Mouse (Mus musculus): ENCODE results near the gene Gm42906.

The Gm42906 gene

DNA sequence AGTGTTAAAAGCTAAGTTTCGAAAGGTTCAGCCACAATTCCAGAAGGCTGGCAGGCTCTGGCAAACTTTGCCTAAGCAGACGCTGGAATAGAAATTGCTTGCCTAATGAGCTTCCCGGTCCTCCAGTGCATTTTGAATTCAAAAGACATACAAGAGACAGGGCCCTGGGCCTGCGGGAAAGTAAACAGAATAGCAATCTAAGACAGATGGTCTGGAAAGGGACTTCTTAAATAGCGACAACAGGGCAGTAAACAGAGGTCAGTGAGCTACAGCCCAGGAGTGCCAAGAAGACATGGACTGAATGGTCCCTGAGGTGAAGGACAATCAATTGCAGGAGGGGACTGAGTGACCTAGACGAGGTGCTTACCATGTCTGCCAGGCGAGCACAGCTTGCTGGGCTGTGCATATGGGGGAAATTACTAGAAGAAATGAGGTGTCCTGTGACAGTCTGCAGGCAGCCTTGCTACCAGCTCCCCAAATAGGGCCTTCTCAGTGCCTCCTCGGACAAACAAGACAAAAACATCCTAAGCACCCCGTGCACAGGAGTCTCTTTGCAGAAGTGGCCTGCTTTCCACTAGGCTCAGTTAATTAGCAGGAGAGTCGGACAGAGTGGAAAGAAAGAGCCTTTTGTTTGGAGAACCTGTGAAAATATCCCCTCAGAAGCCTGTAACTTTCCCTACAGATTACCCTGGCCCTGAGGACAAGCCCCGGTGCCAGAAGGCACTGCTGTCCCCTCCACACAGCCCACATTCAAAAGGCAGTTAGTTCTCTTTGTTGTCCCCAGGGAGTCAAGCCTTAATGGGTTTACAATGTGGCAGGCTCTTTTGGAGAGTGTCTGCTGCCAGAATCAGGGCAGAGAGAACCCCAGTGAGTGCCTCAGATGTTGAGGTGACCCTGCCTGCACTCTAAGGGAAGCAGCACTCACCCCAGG is 285.0 kb downstream of the Gm42906 start:
- peak; percentile 63 for DNase-seq

DNA sequence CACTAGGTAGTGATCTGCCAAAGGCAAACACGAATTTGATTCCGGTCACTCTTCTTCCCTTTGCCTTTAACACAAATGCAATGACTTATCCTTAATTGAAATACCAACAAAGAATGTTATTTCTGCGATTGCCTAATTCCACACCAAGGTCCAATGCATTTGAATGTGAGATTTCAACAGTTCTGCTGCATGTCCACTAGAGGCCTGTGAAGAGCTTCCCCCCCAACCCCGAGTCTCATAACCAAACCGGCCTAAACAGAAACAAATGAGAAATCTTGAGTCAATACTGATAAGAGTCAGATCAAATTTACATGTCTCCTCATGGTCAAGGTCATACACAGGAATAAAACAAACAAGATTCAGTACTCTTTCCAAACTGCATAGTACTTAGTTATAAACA is 285.7 kb downstream of the Gm42906 start:
- DNase-seq: peak; percentile 68

DNA sequence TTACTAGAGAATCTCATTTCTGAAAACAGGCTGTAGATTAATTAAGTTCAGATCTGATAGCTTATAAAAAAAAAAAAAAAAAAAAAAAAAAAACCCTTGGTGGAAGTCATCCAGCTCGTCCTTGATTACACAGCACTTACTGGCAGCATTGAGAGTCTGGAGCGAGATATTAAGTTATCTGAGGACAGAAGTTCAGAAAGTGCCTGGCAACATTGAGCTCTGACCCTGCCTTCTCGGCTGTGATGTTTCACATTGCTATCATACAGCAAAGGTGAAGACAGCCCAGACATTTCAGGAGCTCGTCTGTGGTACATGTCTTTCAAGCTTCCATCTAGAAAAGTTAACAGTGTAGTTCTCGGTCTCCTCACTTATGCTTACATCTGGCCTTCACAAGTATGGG is 290.1 kb downstream of the Gm42906 start:
- DNase-seq: no peak

DNA sequence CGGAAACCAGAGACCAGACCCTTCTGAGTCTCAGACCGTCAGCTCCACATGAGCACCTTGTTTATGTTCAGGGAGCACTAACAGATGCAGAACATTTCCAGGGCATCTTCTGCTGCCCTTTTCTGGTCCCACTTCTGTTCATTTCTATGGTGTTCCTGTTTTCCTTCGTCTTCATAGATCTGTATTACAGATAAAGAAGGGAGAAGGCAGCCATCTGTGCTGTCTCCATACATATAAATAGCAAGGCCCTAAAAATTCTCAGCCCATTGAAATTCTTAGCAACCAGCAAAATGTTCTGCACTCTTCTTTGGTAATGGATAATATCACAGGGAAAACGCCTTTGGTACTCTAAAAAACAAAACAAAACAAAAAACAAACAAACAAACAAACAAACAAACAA is 290.7 kb downstream of the Gm42906 start:
- no peak for DNase-seq

DNA sequence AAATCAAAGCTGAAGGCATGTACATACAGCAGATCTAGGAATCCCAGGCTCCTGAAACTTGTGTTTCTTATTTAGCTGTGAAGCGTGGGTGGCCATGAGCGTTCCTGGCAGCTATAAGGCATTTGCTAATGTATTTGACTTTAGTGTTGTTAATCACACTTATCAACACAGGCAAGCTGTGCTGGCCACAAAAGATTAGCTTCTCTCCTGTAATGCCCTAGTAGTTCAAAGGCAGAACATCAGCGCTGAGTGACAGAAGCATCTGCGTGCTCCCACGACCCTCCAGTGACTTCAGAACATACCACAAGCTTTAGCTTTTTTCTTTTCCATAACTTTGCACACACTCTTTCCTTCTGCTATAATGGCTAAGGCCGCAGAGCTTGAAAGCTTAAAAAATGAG is 292.0 kb downstream of the Gm42906 start:
- no peak for DNase-seq

DNA sequence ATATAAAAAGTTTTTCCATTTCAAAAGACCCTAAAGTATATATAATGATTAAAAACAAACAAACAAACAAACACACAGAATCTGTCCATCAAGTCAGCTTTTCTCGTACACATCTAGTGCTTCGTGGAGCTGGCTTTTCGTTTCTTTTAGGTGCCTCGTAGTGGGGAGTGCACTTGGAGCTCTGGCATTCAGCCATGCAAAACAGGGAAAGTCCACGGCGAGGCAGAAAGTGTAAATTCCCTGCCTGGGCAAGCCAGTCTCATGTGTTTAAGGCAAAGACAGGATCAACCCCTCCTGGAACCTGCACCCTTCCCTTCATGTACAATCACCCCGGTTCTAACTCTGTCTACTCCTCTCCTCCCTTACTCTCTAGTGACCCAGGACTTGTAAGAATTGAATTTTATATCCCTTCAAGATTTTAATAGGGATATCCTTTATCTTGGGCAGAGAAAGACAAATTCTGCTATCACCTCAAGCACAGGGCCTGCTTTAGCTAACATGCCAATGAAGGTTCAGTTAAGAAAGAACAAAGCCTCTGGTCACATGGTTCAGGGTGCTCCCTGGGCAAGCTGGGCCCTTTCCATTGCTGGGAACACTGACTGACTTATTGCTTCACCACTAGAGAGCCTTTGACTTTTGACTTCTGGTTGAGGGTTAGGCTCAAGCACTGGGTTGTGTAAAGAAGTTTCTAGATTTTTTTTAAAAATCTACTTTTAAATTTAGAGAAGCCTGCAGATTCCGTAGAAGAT is 292.7 kb downstream of the Gm42906 start:
- no peak for DNase-seq

DNA sequence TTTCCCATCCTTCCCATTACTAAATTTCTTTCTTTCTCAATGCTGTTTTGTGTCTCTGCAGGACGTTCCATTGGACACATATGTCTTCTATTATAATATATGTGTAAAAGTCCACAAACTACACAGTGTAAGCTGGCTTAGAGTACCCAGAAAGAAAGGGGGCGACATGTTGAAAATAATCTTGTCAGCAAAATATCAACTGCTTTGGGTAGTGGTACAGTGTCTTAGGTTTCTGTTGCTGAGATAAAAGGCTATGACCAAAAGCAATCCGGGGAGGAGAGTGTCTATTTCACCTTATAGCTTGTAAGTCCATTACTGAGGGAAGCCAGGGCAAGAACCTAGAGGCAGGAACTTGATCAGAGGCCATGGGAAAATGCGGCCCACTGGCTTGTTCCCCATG is 293.8 kb downstream of the Gm42906 start:
- DNase-seq: no peak

DNA sequence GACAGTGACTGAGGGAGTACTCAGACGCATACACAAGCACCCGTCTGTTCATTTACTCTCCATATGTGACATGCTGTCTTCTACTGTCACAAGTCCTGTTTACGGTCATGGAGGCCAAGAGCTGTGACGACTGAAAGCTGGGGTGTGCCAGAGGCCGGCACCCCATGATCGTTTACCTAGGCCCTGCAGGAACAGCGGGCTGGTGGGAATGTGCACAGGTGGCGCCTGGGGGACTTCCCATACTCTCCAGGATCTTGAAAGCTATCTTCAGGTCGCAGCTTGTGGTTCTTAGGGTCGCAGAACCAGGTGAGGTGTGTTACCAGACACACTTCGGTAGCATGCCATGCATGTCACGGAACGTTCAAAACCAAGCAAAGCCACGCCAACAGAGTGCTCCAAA is 294.2 kb downstream of the Gm42906 start:
- DNase-seq: no peak

DNA sequence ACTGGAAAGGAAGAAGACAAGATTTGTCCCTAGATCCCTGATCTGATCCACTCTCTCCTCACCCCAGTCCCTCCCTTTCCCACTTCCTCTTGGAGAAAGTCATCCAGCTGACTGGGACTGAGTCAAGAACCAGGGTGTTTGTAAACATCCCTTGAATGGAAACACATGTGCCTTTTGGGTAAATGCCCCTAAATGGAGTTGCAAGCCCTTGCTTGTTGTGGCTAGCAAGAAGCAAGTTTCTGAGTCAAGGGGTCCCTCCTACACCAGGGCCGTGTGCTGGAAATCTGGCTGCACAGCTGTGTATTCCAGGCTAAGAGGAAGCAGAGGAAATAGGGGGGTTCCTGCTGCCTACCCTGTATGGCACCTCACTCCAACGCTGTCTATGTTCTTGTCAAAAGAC is 298.2 kb downstream of the Gm42906 start:
- DNase-seq: no peak

DNA sequence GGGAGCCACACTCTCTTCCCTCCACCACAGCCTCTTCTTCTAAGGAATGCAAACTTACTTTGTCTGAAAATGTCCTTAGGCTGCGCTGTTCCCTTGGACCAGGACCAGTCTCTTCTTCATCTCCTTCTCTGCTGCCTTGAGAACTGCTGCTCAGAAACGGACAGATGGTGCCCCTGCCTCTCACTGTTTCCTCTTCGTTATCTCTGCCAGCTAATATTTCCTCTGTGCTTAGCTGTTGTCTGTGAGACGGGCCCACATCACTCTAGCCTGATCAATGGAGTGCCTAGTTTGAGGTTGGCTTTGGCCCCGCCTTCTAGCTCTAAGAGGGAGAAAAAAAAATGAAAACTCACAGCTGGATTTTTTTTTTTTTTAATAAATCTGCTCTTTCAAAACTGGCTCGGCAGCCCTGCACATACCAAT is 300.7 kb downstream of the Gm42906 start:
- DNase-seq: no peak

DNA sequence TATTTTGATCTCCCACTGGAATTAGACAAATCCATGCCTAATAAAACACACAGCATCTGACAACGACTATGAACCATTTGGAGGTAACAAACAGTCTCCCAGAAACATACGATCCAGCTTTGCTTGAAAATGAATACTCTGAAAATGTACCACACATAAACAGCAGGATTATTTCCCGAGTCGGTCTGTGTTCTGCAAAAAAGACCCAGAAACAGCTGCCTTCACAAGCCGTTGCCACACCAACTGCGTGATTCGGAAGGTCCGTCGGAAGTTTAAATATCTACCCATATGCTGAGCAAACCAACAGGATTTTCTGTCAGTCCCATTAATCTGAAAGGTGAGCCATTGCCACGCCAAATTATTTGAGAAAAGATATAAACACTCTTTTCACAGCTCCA is 301.4 kb downstream of the Gm42906 start:
- DNase-seq: no peak

DNA sequence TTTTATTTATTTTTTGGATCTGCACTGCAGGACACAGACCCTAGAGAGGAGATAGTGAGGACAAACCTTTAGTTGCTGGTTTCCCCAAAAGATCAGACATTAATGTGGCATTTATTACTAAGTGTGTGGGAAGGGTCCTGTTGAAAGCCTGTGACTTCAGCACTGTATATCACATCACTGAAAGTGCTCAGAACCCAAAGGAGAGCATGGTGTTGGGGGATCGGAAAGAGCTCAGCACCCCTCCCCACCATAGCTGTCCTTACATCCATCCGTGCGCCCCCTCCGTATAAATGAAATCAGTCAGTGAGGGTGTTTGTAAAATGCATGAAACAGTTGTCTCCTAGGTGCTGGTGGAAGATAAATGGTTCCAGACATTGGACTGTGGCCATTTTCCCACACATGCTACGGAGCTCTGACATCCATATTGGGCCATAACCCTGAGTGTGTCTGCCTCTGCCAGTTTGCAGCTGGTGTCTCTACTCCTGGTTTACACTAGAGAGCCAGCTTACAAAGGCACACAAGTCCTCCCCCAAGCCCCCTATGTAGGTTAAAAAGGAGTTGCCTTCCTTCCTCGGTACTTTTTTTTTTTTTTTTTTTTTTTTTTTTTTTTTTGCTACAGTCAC is 301.9 kb downstream of the Gm42906 start:
- DNase-seq: no peak

DNA sequence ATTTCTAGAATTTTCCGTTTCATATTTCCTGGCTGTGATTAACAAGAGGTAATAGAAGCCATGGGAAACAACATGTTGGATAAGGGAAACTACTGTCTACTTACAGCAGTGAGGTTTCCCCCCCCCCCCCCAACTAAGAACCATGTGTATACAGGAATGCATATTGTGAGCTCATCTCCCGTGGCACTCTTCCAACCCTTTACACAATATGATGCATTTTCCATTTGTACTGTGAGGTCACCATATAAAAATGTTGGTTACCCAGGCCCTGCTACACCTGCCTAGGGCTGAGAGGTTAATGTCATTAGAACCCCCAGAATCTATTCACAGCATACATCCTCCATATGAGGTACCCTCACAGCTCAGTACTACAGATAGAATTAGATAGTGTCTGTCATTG is 310.1 kb downstream of the Gm42906 start:
- DNase-seq: no peak

DNA sequence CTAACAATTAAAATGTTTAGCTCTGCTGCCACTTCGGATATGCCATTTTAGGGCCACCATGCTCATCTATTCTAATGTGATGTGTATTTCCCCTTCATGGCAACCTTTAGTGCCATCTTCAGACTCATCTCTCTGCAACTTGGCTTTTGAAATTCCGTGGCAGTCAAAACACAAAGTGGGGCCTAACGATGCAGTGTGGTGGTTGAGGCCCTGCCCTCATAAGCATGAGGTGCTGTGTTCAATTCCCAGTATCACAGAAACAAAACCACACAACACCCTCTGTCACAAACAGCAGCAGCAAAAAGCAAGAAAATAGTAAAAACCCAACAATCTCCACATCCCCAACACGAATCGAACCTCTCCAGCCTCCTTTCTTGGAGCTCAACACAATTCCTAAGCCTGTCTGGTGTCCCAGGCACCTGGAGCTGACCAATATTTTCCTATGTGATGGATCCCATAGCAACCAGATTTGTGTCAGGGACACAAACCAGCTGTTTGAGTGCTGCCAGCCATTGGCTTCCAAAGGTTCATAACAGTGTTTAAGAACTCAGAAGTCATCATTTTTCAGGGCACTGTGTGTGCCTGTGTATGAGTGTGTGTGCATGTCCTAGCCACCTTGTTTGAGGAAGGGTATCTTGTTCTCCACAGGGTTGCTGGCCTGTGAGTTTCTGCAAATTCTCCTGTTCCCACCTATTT is 311.6 kb downstream of the Gm42906 start:
- no peak for DNase-seq

DNA sequence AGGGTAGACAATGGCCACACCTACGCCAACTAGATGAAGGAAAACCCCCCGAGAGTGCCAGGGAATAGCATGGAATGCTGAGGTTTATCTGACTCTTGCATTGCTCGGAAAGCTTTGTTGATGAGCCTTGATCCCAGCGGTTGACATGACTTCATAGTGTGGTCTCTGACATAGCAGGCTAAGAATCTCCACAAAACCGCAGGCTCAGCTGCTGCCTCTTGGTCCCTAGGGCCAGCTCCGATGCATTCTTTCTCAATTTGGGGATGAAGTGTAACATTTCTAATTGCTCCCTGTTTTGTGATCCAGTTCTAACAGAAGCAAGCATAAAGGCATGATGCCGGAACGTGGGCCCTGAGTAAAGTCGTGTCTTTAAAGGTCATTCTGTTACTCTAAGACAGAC is 315.2 kb downstream of the Gm42906 start:
- no peak for DNase-seq

DNA sequence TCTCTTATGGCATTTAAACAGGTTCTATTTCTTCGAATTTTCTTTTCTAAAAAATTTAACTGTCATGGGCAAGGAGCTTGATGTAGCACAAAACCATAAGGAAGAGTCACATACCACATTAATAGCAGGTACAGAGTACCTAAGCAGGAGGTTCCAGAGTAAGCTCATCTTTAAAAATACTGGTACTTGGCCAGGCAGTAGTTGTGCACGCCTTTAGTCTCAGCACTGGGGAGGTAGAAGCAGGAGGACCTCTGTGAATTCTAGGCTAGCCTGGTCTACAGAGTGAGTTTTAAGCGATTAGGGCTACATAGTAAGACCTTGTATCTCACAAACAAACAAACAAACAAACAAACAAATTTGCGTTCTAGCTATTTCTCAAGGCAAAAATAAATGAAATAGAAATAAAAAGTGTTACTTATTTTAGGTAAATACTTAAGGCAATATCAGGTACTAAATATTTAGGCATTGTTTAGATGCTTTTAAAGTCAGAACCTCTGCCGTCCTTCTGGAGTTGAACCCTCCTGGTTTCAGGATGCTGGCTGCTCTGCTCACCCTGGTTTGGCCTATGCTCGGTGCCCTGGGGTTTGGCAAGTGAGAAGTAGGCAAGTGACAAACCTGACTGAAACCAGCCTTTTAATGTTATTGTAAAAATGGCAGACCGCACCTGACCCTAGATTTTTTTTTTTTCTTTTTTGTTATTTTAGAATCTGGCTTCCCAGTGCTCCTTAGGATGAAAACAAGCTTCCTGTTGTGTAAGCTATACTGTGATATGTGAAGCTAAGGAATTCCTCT is 316.7 kb downstream of the Gm42906 start:
- no peak for DNase-seq

DNA sequence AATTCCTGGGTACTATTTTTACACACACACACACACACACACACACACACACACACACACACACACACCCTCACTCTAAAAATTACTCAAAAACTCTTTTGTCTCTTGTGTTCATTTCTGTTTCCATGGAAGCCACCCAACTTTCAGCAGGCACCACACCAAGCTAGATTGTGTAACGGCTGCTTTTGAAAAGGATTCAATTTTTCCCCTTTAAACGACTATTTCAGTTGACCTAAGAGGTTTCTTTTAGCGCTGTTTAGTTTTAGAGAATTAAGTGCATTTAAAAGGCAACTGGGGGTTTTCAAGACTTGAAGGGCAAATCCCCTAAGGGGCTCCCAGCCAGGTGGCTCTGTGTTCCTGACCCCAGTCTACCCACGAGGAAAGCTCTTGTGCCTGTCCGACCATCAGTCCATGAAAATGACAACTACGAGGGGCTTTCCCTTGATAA is 317.5 kb downstream of the Gm42906 start:
- DNase-seq: no peak

DNA sequence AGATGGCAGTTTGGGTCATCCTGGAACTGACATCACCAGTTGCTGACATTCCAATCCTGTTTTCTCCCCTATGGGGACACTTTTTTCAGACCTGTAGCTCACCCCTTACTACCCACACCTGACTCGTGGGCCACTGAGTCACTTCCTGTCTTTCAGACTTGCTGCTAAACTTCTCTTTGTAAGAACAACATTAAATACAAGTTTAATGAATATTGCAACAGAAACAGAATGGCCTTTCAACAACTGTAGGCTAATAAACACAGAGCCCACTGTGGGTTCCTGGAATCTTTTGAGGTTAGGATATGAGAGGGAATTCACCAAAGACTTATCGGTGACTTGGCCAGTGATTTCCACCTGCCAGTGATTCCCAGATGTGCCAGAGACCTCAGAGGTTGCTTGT is 318.1 kb downstream of the Gm42906 start:
- no peak for DNase-seq

DNA sequence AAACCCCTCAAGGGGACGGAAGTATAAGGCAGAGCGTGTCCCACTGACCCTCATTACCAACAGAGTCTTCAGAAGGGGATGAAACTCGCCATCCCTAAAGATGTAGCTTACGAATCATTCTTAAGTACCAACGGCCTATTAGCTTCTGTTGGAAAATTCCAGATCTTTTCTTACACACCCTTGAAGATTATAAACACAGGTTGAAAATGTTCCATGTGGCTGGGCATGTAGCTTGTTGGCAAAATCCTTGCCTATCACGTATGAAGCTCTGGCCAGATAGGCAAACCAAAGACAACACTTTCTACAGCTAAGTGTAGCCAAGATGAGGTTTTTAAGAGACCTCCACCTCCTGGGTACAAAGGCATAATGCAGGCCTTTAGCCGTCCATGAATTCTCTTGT is 319.0 kb downstream of the Gm42906 start:
- DNase-seq: no peak

DNA sequence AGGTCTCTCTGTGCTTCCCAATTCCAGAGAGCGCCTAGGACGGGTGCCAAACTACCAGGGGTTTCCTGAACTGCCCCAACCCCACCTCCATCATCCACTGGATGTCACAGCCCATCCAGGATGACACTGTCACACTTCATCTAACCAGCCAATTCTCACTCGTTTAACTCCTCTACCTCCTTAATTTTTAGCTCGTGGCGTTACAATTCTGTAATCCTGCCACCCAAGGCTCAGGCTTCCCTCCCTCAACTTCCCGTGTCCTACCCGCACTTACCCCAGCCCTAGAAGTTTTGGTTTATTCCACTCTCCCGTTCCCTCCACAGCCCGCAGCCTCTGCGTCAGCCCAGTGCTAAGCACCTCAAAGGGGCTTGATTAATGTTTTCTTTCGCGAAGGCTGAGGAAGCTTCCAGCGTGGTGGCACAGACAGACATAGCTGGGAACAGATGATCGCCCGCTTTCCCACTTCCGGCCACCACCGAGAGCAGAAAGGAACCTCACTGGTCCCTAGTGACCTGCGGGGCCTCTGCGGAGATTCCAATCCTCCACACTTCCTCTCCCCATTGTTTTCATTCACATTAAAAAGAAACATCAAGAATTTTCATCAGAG is 319.6 kb downstream of the Gm42906 start:
- no peak for DNase-seq

DNA sequence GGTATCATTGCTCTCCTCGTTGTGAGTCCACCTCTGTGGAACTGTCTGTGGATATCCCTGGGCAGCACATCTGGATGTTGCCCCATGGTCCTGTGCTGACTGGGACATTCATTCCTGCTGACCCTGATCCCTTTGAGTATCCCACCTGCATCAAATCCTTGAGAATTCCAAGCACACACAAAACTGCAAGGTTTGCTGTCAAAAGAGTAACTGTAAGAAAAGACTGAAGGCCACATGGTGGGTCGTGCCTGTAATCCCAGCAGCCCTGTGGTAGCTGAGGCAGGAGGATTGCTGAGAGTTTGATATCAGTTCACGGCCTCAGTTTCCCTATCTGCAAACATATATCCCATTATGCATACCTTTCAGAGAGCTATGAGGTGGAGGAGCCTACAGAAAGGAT is 321.1 kb downstream of the Gm42906 start:
- no peak for DNase-seq

Measured in retina, postnatal 1 day (tissue).